Mouse (Mus musculus) midbrain, embryonic 16.5 days (tissue): ENCODE results near the gene Ptpn7. TPM values are rescaled to one million over a fixed set of nuclear protein-coding genes. Genes with fewer than 3 reads are reported as not detected.

ENCODE experiments used
- ATAC-seq: fragments of 200-750 bp; cut with Nextera tagmentation; 2 replicates; pipeline ENCODE4 v1.8.0; 2017; ENCODE audit warnings: moderate TSS enrichment
- H3K27ac ChIP-seq: fragments of 300-500 bp; sonication (generic); 2 replicates; pipeline ENCODE4 v1.5.1; 2014; ENCODE audit warnings: mild to moderate bottlenecking, low read length, mixed read lengths
- H3K27me3 ChIP-seq: fragments of 300-500 bp; sonication (generic); 2 replicates; pipeline ENCODE4 v1.6.1; 2014; ENCODE audit warnings: low read depth, low read length, mixed read lengths; ENCODE audit not compliant: control insufficient read depth, insufficient read depth
- H3K36me3 ChIP-seq: fragments of 300-500 bp; sonication (generic); 2 replicates; pipeline ENCODE4 v1.6.1; 2014; ENCODE audit warnings: mild to moderate bottlenecking, low read length, moderate library complexity, mixed read lengths; ENCODE audit not compliant: control insufficient read depth, insufficient read depth
- H3K4me1 ChIP-seq: fragments of 300-500 bp; sonication (generic); 2 replicates; pipeline ENCODE4 v1.6.1; 2014; ENCODE audit warnings: mild to moderate bottlenecking, low read length, mixed read lengths; ENCODE audit not compliant: control insufficient read depth, insufficient read depth
- H3K4me2 ChIP-seq: fragments of 300-500 bp; sonication (generic); 2 replicates; pipeline ENCODE4 v1.6.1; 2014; ENCODE audit warnings: mild to moderate bottlenecking, low read length, mixed read lengths
- H3K4me3 ChIP-seq: fragments of 300-500 bp; sonication (generic); 2 replicates; pipeline ENCODE4 v1.5.1; 2014; ENCODE audit warnings: low read depth, mild to moderate bottlenecking, low read length, moderate library complexity, mixed read lengths
- H3K9ac ChIP-seq: fragments of 300-500 bp; sonication (generic); 2 replicates; pipeline ENCODE4 v1.6.1; 2014; ENCODE audit warnings: low read depth, low read length, mixed read lengths
- H3K9me3 ChIP-seq: fragments of 300-500 bp; sonication (generic); replicated peaks from 2 replicates; pipeline ENCODE4 v1.6.1; 2014; ENCODE audit warnings: mild to moderate bottlenecking, low read length, mixed read lengths; ENCODE audit not compliant: control insufficient read depth, poor library complexity, severe bottlenecking
- WGBS: fragments of 180-500 bp; shearing (Covaris S2); extraction: QIAGEN DNeasy Blood & Tissue Kit; methylation state at CpG from one replicate; pipeline ENCODE4 v1.1.7; 2014; 5-methylcytosine and 5-hydroxymethylcytosine counted together
- polyA plus RNA-seq: library from polyadenylated mRNA; unstranded; fragments of >200 nt; fragmentation: Nextera tagmentation; extraction: Ambion mirVana; gene quantifications from 2 replicates; pipeline ENCODE4 v1.2.1, GENCODE M21; 2015

The Ptpn7 gene
- polyA plus RNA-seq, 1 experiment from 2014 or later, result 0.11 TPM

- peak; percentile 77 for ATAC-seq
- H3K4me2 ChIP-seq, result peak within 1 kb of the TSS; percentile 84
- H3K36me3 ChIP-seq, result no peaks in the 10 kb centered on the region
- H3K27me3 ChIP-seq, result no peaks in the 10 kb centered on the region
- H3K4me3 ChIP-seq, result peak within 1 kb of the TSS; percentile 85
- H3K9me3 ChIP-seq, result no peaks in the 10 kb centered on the region
- peak within 1 kb of the TSS; percentile 95 for H3K27ac ChIP-seq
- WGBS, result under 1% methylated on average over 68 of the region's 78 CpGs
- peak within 1 kb of the TSS; percentile 96 for H3K9ac ChIP-seq
- peaks cover 28% of the 10 kb centered on the region for H3K4me1 ChIP-seq
Observed at GRCm38 (mm10) chr1:135146077-135146945, 13.8 kb downstream of the Ptpn7 start, which contains the start of gene Arl8a. Arl8a (plus strand) TSS chr1:135146824.

- H3K27me3 ChIP-seq, result no peaks in the 10 kb centered on the region
- 0% methylated on average over 68 of the region's 69 CpGs for WGBS
- H3K4me2 ChIP-seq, result peak overlapping the region; percentile 84
- peak overlapping the region; percentile 95 for H3K27ac ChIP-seq
- peak overlapping the region; percentile 85 for H3K4me3 ChIP-seq
- H3K36me3 ChIP-seq, result no peaks in the 10 kb centered on the region
- H3K4me1 ChIP-seq, result peaks cover 32% of the 10 kb centered on the region
- peak overlapping the region; percentile 96 for H3K9ac ChIP-seq
- peak; percentile 75 for ATAC-seq
- no peaks in the 10 kb centered on the region for H3K9me3 ChIP-seq
Observed at GRCm38 (mm10) chr1:135146946-135147701, 14.6 kb downstream of the Ptpn7 start.

- peak overlapping the region; percentile 84 for H3K4me2 ChIP-seq
- H3K36me3 ChIP-seq, result no peaks in the 10 kb centered on the region
- peaks cover 34% of the 10 kb centered on the region for H3K4me1 ChIP-seq
- WGBS, result 4% methylated on average over 7 of the region's 7 CpGs
- no peaks in the 10 kb centered on the region for H3K27me3 ChIP-seq
- H3K27ac ChIP-seq, result peak overlapping the region; percentile 95
- no peaks in the 10 kb centered on the region for H3K9me3 ChIP-seq
- peak overlapping the region; percentile 96 for H3K9ac ChIP-seq
- H3K4me3 ChIP-seq, result peak overlapping the region; percentile 85
- peak; percentile 17; the same call in 1 of the 2 replicates for ATAC-seq
Observed at GRCm38 (mm10) chr1:135147702-135148058, 15.2 kb downstream of the Ptpn7 start.

GRCm38 (mm10) chr1:135148476-135148875, 16.0 kb downstream of the Ptpn7 start:
- Histone ChIP-seq H3K9ac (peak overlapping the region; percentile 96), H3K36me3 (no peaks in the 10 kb centered on the region), H3K4me3 (peak overlapping the region; percentile 85), H3K4me2 (peak overlapping the region; percentile 84), H3K9me3 (no peaks in the 10 kb centered on the region), H3K27me3 (no peaks in the 10 kb centered on the region), H3K27ac (peak overlapping the region; percentile 95), H3K4me1 (peaks cover 34% of the 10 kb centered on the region)
- no peak for ATAC-seq
- WGBS, result 55% methylated on average over 4 of the region's 4 CpGs

- peak overlapping the region; percentile 23; the same call in 1 of the 2 replicates for H3K27ac ChIP-seq
- peak overlapping the region; percentile 33; the same call in 1 of the 2 replicates for H3K9ac ChIP-seq
- peak overlapping the region; percentile 85 for H3K4me3 ChIP-seq
- peak overlapping the region; percentile 84 for H3K4me2 ChIP-seq
- 37% methylated on average over 5 of the region's 5 CpGs for WGBS
- H3K9me3 ChIP-seq, result no peaks in the 10 kb centered on the region
- H3K4me1 ChIP-seq, result peaks cover 36% of the 10 kb centered on the region
- H3K36me3 ChIP-seq, result no peaks in the 10 kb centered on the region
- H3K27me3 ChIP-seq, result no peaks in the 10 kb centered on the region
- no peak for ATAC-seq
Observed at GRCm38 (mm10) chr1:135148996-135149395, 16.5 kb downstream of the Ptpn7 start.

GRCm38 (mm10) chr1:135154011-135154410, 21.5 kb downstream of the Ptpn7 start:
- no peaks in the 10 kb centered on the region for H3K27me3 ChIP-seq
- H3K27ac ChIP-seq, result peak overlapping the region; percentile 85
- no peaks in the 10 kb centered on the region for H3K9me3 ChIP-seq
- peak; percentile 34 for ATAC-seq
- 17% methylated on average over 13 of the region's 13 CpGs for WGBS
- peak overlapping the region; percentile 63 for H3K9ac ChIP-seq
- H3K36me3 ChIP-seq, result peaks cover 6% of the 10 kb centered on the region
- H3K4me3 ChIP-seq, result peak overlapping the region; percentile 16; the same call in 1 of the 2 replicates
- H3K4me2 ChIP-seq, result peak overlapping the region; percentile 43
- peaks cover 30% of the 10 kb centered on the region for H3K4me1 ChIP-seq

- H3K36me3 ChIP-seq, result peaks cover 6% of the 10 kb centered on the region
- H3K9me3 ChIP-seq, result no peaks in the 10 kb centered on the region
- H3K27ac ChIP-seq, result peak overlapping the region; percentile 85
- H3K4me3 ChIP-seq, result peak overlapping the region; percentile 16
- peak overlapping the region; percentile 43 for H3K4me2 ChIP-seq
- H3K27me3 ChIP-seq, result no peaks in the 10 kb centered on the region
- H3K4me1 ChIP-seq, result peaks cover 28% of the 10 kb centered on the region
- H3K9ac ChIP-seq, result peak overlapping the region; percentile 63
- 2% methylated on average over 14 of the region's 14 CpGs for WGBS
- peak; percentile 34 for ATAC-seq
Observed at GRCm38 (mm10) chr1:135154411-135154959, 22.0 kb downstream of the Ptpn7 start.

- Histone ChIP-seq H3K27ac (peak overlapping the region; percentile 34; the same call in 1 of the 2 replicates), H3K4me2 (no peak overlapping the region), H3K4me1 (peaks cover 16% of the 10 kb centered on the region), H3K9ac (no peak overlapping the region), H3K36me3 (peaks cover 6% of the 10 kb centered on the region), H3K27me3 (no peaks in the 10 kb centered on the region), H3K4me3 (no peak overlapping the region), H3K9me3 (no peaks in the 10 kb centered on the region)
- WGBS, result 85% methylated on average over 6 of the region's 6 CpGs
- no peak for ATAC-seq
Observed at GRCm38 (mm10) chr1:135156300-135156699, 23.8 kb downstream of the Ptpn7 start.
